In the genomic region with DNA sequence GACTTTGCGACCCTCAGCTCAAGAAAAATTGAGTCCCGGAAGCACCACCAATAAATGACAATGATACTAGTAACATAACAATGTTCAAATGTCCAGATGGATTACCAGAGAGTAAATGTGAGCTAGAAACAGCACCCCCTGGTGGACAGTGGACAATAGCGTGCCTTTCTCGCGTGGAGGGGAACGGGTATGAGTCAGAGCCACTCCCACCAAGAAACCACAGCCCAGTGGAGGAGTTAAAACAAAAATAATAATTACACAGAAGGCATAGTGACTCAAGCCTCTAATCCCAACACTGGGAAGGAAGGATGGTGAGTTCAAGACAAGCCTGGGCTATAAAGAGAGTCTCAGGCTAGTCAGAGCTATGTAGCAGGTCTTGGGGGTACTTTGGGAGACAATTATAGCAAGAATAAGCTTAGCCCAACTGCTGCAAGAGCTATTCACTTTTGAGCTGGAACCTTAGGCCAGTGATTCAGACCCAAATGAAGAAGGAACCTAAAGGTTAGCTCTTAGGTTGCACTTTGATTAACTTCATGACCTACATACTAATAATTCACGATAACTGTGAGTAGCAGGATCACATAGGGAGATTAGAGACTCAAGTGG, we compare ENCODE assay signal across 8 mouse cellular contexts. TPM values are rescaled to one million over a fixed set of nuclear protein-coding genes. Genes with fewer than 3 reads are reported as not detected.
DNase-seq lines count a peak whose midpoint lies in the region; ATAC-seq and TF ChIP-seq lines count a peak whose summit lies in the region.

Abcb8 (plus strand) TSS at position 272 of the 606 bp plus-strand sequence.

- peak within 1 kb of the TSS; percentile 46 for H3ac ChIP-seq in C2C12 (ENCODE audit: control insufficient read depth, insufficient read length, low read depth)

- peak; percentile 84 for DNase-seq in midbrain, postnatal 0 days (ENCODE audit: low spot score)
- DNase-seq in spleen, postnatal 10 days (ENCODE audit: low spot score in 2 of 2): peak; percentile 81 to 92

- peak within 1 kb of the TSS; percentile 77 for H3K9ac ChIP-seq in heart, embryonic 11.5 days (ENCODE audit: low read depth, low read length)
- peak within 1 kb of the TSS; percentile 45 for H3K9ac ChIP-seq in kidney, embryonic 15.5 days
- H3K9ac ChIP-seq in limb, embryonic 15.5 days: no peak within 1 kb of the TSS
- H3K9ac ChIP-seq in midbrain, postnatal 0 days (replicated peaks; ENCODE audit: low read length, poor library complexity, severe bottlenecking): peak within 1 kb of the TSS; percentile 58

- H3K9me3 ChIP-seq in erythroblast, embryonic 14.5 days (ENCODE audit: control insufficient read depth, low read length): no peaks in the 10 kb centered on the region
- no peaks in the 10 kb centered on the region for H3K9me3 ChIP-seq in heart, embryonic 11.5 days (replicated peaks; ENCODE audit: control insufficient read depth, low read length)
- H3K9me3 ChIP-seq in kidney, embryonic 15.5 days (replicated peaks): no peaks in the 10 kb centered on the region
- no peaks in the 10 kb centered on the region for H3K9me3 ChIP-seq in limb, embryonic 15.5 days
- no peaks in the 10 kb centered on the region for H3K9me3 ChIP-seq in midbrain, postnatal 0 days (ENCODE audit: low read length)

- peak; percentile 72 for TF ChIP-seq CTCF in C2C12 (IDR thresholded peaks at IDR 0.05; ENCODE audit: control insufficient read depth, insufficient read depth, insufficient read length)
- TF ChIP-seq CTCF in bone marrow macrophage, adult 2 months (IDR thresholded peaks at IDR 0.05; ENCODE audit: low read depth, low read length): peak; percentile 61; the same call in 1 of the 2 replicates
- peak; percentile 85 for TF ChIP-seq CTCF in midbrain, postnatal 0 days (IDR thresholded peaks at IDR 0.05)

- peak within 1 kb of the TSS; percentile 38 for H3K4me3 ChIP-seq in C2C12 (ENCODE audit: insufficient read depth, poor library complexity, severe bottlenecking)
- peak within 1 kb of the TSS; percentile 73 for H3K4me3 ChIP-seq in bone marrow macrophage, adult 2 months (ENCODE audit: insufficient read depth, low read length)
- H3K4me3 ChIP-seq in erythroblast, embryonic 14.5 days (replicated peaks): peak within 1 kb of the TSS; percentile 71
- peak within 1 kb of the TSS; percentile 70 for H3K4me3 ChIP-seq in heart, embryonic 11.5 days (ENCODE audit: low read depth, low read length)
- H3K4me3 ChIP-seq in kidney, embryonic 15.5 days (replicated peaks): peak within 1 kb of the TSS; percentile 67
- H3K4me3 ChIP-seq in limb, embryonic 15.5 days: peak within 1 kb of the TSS; percentile 64
- peak within 1 kb of the TSS; percentile 50 for H3K4me3 ChIP-seq in midbrain, postnatal 0 days (ENCODE audit: low read depth, low read length)

- no peak for ATAC-seq in heart, embryonic 11.5 days (replicated peaks; ENCODE audit: insufficient number of reproducible peaks, low FRiP score, low TSS enrichment)
- no peak for ATAC-seq in kidney, embryonic 15.5 days (replicated peaks; ENCODE audit: low FRiP score)
- no peak for ATAC-seq in limb, embryonic 15.5 days (ENCODE audit: insufficient number of reproducible peaks, low FRiP score, low TSS enrichment, low read depth)
- ATAC-seq in midbrain, postnatal 0 days (ENCODE audit: low FRiP score): no peak; the same call in 1 of the 2 replicates

- H3K4me2 ChIP-seq in heart, embryonic 11.5 days: peak within 1 kb of the TSS; percentile 61
- peak within 1 kb of the TSS; percentile 60 for H3K4me2 ChIP-seq in kidney, embryonic 15.5 days
- H3K4me2 ChIP-seq in limb, embryonic 15.5 days: peak within 1 kb of the TSS; percentile 51
- H3K4me2 ChIP-seq in midbrain, postnatal 0 days (ENCODE audit: low read depth, low read length, poor library complexity, severe bottlenecking): peak within 1 kb of the TSS; percentile 61

- no peak for TF ChIP-seq POLR2A in bone marrow macrophage, adult 2 months (IDR thresholded peaks at IDR 0.05; ENCODE audit: borderline replicate concordance, low read depth, low read length)

- H3K27me3 ChIP-seq in C2C12 (ENCODE audit: control insufficient read depth, insufficient read depth, insufficient read length): no peaks in the 10 kb centered on the region
- H3K27me3 ChIP-seq in erythroblast, embryonic 14.5 days (ENCODE audit: control insufficient read depth): peaks cover 11% of the 10 kb centered on the region
- no peaks in the 10 kb centered on the region for H3K27me3 ChIP-seq in heart, embryonic 11.5 days (ENCODE audit: control insufficient read depth, insufficient read depth, low read length)
- peaks cover 4% of the 10 kb centered on the region for H3K27me3 ChIP-seq in kidney, embryonic 15.5 days
- H3K27me3 ChIP-seq in limb, embryonic 15.5 days: 0 out of 2 replicates have a peak, but pooled peaks cover 6% of the 10 kb centered on the region
- 0 out of 2 replicates have a peak, but pooled peaks cover 3% of the 10 kb centered on the region for H3K27me3 ChIP-seq in midbrain, postnatal 0 days (ENCODE audit: insufficient read depth, low read length)

- H3K4me1 ChIP-seq in bone marrow macrophage, adult 2 months (ENCODE audit: control insufficient read depth, insufficient read depth, low read length): peaks cover 33% of the 10 kb centered on the region
- peaks cover 33% of the 10 kb centered on the region for H3K4me1 ChIP-seq in erythroblast, embryonic 14.5 days (ENCODE audit: control insufficient read depth)
- H3K4me1 ChIP-seq in heart, embryonic 11.5 days (ENCODE audit: control insufficient read depth, insufficient read depth, low read length): peaks cover 8% of the 10 kb centered on the region
- H3K4me1 ChIP-seq in kidney, embryonic 15.5 days: peaks cover 32% of the 10 kb centered on the region
- H3K4me1 ChIP-seq in limb, embryonic 15.5 days: peaks cover 8% of the 10 kb centered on the region; the same call in 1 of the 2 replicates
- no peaks in the 10 kb centered on the region for H3K4me1 ChIP-seq in midbrain, postnatal 0 days (ENCODE audit: insufficient read depth, low read length)

- WGBS in heart, embryonic 11.5 days (ENCODE audit: insufficient replicate concordance): 19% methylated on average over 7 of the region's 7 CpGs
- WGBS in kidney, embryonic 15.5 days: 22% methylated on average over 7 of the region's 7 CpGs
- 25% methylated on average over 7 of the region's 7 CpGs for WGBS in limb, embryonic 15.5 days
- WGBS in midbrain, postnatal 0 days: 22% methylated on average over 7 of the region's 7 CpGs

- H3K79me3 ChIP-seq in C2C12 (ENCODE audit: low read depth): no peaks in the 10 kb centered on the region

- H3K79me2 ChIP-seq in C2C12 (ENCODE audit: control insufficient read depth, insufficient read depth): no peaks in the 10 kb centered on the region

- peak within 1 kb of the TSS; percentile 82 for H3K27ac ChIP-seq in bone marrow macrophage, adult 2 months (ENCODE audit: insufficient read depth, low read depth, low read length)
- peak within 1 kb of the TSS; percentile 85 for H3K27ac ChIP-seq in heart, embryonic 11.5 days (ENCODE audit: low read depth, low read length)
- H3K27ac ChIP-seq in kidney, embryonic 15.5 days: peak within 1 kb of the TSS; percentile 85
- peak within 1 kb of the TSS; percentile 85 for H3K27ac ChIP-seq in limb, embryonic 15.5 days
- peak within 1 kb of the TSS; percentile 82 for H3K27ac ChIP-seq in midbrain, postnatal 0 days (ENCODE audit: low read depth, low read length)

- H3K36me3 ChIP-seq in C2C12 (ENCODE audit: control insufficient read depth, insufficient read depth): no peaks in the 10 kb centered on the region
- H3K36me3 ChIP-seq in erythroblast, embryonic 14.5 days (ENCODE audit: control insufficient read depth): no peaks in the 10 kb centered on the region
- no peaks in the 10 kb centered on the region for H3K36me3 ChIP-seq in heart, embryonic 11.5 days (ENCODE audit: control insufficient read depth, insufficient read depth, low read length)
- H3K36me3 ChIP-seq in kidney, embryonic 15.5 days: no peaks in the 10 kb centered on the region
- H3K36me3 ChIP-seq in limb, embryonic 15.5 days: no peaks in the 10 kb centered on the region
- no peaks in the 10 kb centered on the region for H3K36me3 ChIP-seq in midbrain, postnatal 0 days (ENCODE audit: insufficient read depth, low read length)

TF ChIP-seq in C2C12, 6 proteins besides CTCF, POLR2A, EP300 and RAD21:
- no peak for TF ChIP-seq CEBPB (IDR thresholded peaks at IDR 0.05; ENCODE audit: low read depth)
- peak; percentile 77 for TF ChIP-seq MAX (IDR thresholded peaks at IDR 0.05)
- TF ChIP-seq FOSL1 (IDR thresholded peaks at IDR 0.05; ENCODE audit: insufficient read depth, low read length, poor library complexity, severe bottlenecking): peak; percentile 81

RNA-seq across cellular contexts. Expression of gene Abcb8, which starts in this region (rescaled TPM):
- polyA plus RNA-seq in C2C12 (2012; fragmentation: generic; extraction: Trizol): 25.1 TPM
- 16.8 and 24.1 TPM in 2 replicates for polyA plus RNA-seq in bone marrow macrophage, adult 2 months (2012; ENCODE audit: insufficient read depth, insufficient read length, missing spikeins)
- 1.7 and 2.2 TPM in 2 replicates for polyA plus RNA-seq in erythroblast, embryonic 14.5 days (2012)
- polyA plus RNA-seq in heart, embryonic 11.5 days (2014; fragmentation: Nextera tagmentation; extraction: Ambion mirVana): 44.6 and 53.1 TPM in 2 replicates
- polyA plus RNA-seq in kidney, embryonic 15.5 days (2015; fragmentation: Nextera tagmentation; extraction: Ambion mirVana): 59.2 and 62.0 TPM in 2 replicates
- 38.9 and 46.5 TPM in 2 replicates for polyA plus RNA-seq in limb, embryonic 15.5 days (2015; fragmentation: Nextera tagmentation; extraction: Ambion mirVana)
- total RNA-seq in midbrain, postnatal 0 days (2014; rRNA removed): 65.8 and 71.7 TPM in 2 replicates
- polyA plus RNA-seq in midbrain, postnatal 0 days (2015; fragmentation: Nextera tagmentation; extraction: Ambion mirVana): 42.4 and 51.6 TPM in 2 replicates
